Mouse (Mus musculus) layer of hippocampus, adult 8-10 months (tissue): ENCODE measurements around the gene Scgb1b29. TPM values are rescaled to one million over a fixed set of nuclear protein-coding genes. Genes with fewer than 3 reads are reported as not detected.
"Not testable (repeated sequence)": the region's sequence is repeated elsewhere in the genome, so short reads cannot be mapped to it uniquely, and the experiment has no call there.

ENCODE experiments used
- DNase-seq, 2 experiments: peaks; one replicate each; pipeline ENCODE4 v3.0.0; 2022; ENCODE audit warnings: low spot score in 2 of 2
- total RNA-seq, 4 experiments: library from RNA; stranded (reverse); gene quantifications; 2 replicates each; pipeline ENCODE4 v1.2.4; 2022

Scgb1b29 gene
- total RNA-seq, result not detected

GRCm38 (mm10) chr7:32441241-32441640 is at the start of gene Scgb1b29:
Scgb1b29 (plus strand) TSS chr7:32441541.
- DNase-seq, result not testable (repeated sequence)

- DNase-seq, result not testable (repeated sequence)
Measured at GRCm38 (mm10) chr7:32428636-32429035, 12.7 kb upstream of the Scgb1b29 start.

Other genes with a start within 250 kb of the Scgb1b29 start
- gene Scgb2b11, start 230.4 kb upstream of the Scgb1b29 start, total RNA-seq, result not detected
- gene Scgb1b11, start 218.7 kb upstream of the Scgb1b29 start, total RNA-seq, result not detected
- gene Scgb2b12, start 114.3 kb upstream of the Scgb1b29 start, total RNA-seq, result not detected
- gene Scgb1b12, start 107.4 kb upstream of the Scgb1b29 start, total RNA-seq, result not detected